ENCODE assay signal across 18 mouse cellular contexts in the genomic region with DNA sequence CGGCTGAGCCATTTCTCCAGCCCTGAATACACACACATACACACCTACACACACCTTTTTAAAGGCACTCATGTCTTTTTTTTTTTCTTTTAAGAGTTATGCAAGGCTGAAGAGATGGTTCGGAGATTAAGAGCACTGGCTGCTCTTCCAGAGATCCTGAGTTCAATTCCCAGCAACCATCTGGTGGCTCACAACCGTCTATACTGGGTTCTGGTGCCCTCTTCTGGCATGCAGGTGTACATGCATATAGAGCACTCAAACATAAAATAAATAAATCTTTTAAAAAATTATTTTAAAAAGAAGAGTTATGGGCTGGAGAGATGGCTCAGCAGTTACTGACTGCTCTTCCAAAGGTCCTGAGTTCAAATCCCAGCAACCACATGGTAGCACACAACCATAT. TPM values are rescaled to one million over a fixed set of nuclear protein-coding genes. Genes with fewer than 3 reads are reported as not detected.
DNase-seq lines count a peak whose midpoint lies in the region; ATAC-seq and TF ChIP-seq lines count a peak whose summit lies in the region.
"Had no signal": no experiment of that assay in that cellular context is flagged by ENCODE, and none has a peak within 500 bp of the region (broad histone marks: within the 10 kb centered on the region; RNA-seq: fewer than 3 reads in every experiment).

No protein-coding gene starts in this region.

- ATAC-seq in kidney, postnatal 0 days (replicated peaks; ENCODE audit: low FRiP score, low read depth), result no peak
- ATAC-seq in granulocyte monocyte progenitor cell, adult 5-6 weeks (replicated peaks; ENCODE audit: poor library complexity, severe bottlenecking), result no peak
- ATAC-seq: midbrain, embryonic 16.5 days had no signal

- H3K9ac ChIP-seq in kidney, postnatal 0 days (ENCODE audit: low read depth, low read length), result no peak overlapping the region
- H3K9ac ChIP-seq: hindbrain, embryonic 15.5 days; kidney, embryonic 15.5 days; liver, embryonic 13.5 days had no signal

- no peak for DNase-seq in kidney, postnatal 0 days (ENCODE audit: low spot score)
- DNase-seq in kidney, adult 2 months, result no peak
- DNase-seq in thymus, postnatal 4 days, result peak; percentile 34
- no peak for DNase-seq in thymus, adult 18-20 months
- DNase-seq in T-cell, adult 2 months (ENCODE audit: low spot score), result peak; percentile 24
- DNase-seq in frontal cortex, postnatal 25 days (ENCODE audit: low spot score in 2 of 2), result no peak
- DNase-seq: cerebellum, adult 9-11 months; heart, postnatal 10 days; layer of hippocampus, adult 9-11 months; liver, embryonic 13.5 days; right cerebral cortex, adult 18-20 months had no signal

- H3K4me3 ChIP-seq in kidney, postnatal 0 days (replicated peaks; ENCODE audit: low read depth, low read length), result no peak overlapping the region
- no peak overlapping the region for H3K4me3 ChIP-seq in kidney, adult 2 months (ENCODE audit: insufficient read depth, low read depth, low read length)
- H3K4me3 ChIP-seq: hindbrain, embryonic 15.5 days; kidney, embryonic 15.5 days; liver, embryonic 13.5 days had no signal

- H3K27me3 ChIP-seq in kidney, postnatal 0 days (ENCODE audit: insufficient read depth, low read length), result no peaks in the 10 kb centered on the region
- no peaks in the 10 kb centered on the region for H3K27me3 ChIP-seq in kidney, adult 2 months (replicated peaks; ENCODE audit: control insufficient read depth, insufficient read depth, low read length)
- H3K27me3 ChIP-seq: hindbrain, embryonic 15.5 days; kidney, embryonic 15.5 days; liver, embryonic 13.5 days had no signal

- TF ChIP-seq POLR2A in kidney, adult 2 months (IDR thresholded peaks at IDR 0.05; ENCODE audit: low read depth, low read length), result no peak

- no peak overlapping the region for H3K4me2 ChIP-seq in kidney, postnatal 0 days (ENCODE audit: low read length)
- H3K4me2 ChIP-seq: hindbrain, embryonic 15.5 days; kidney, embryonic 15.5 days; liver, embryonic 13.5 days had no signal

- H3K36me3 ChIP-seq in kidney, postnatal 0 days (ENCODE audit: insufficient read depth, low read length), result no peaks in the 10 kb centered on the region
- no peaks in the 10 kb centered on the region for H3K36me3 ChIP-seq in kidney, adult 2 months (ENCODE audit: control insufficient read depth, insufficient read depth, low read length)
- H3K36me3 ChIP-seq: hindbrain, embryonic 15.5 days had no signal

- WGBS in kidney, postnatal 0 days, result 89% methylated on average over 3 of the region's 3 CpGs
- WGBS in kidney, adult 2 months, result 94% methylated on average over 3 of the region's 3 CpGs

- 0 out of 2 replicates have a peak, but pooled peaks cover 13% of the 10 kb centered on the region for H3K4me1 ChIP-seq in kidney, postnatal 0 days (replicated peaks; ENCODE audit: insufficient read depth, low read length)
- H3K4me1 ChIP-seq in kidney, adult 2 months (ENCODE audit: control insufficient read depth, insufficient read depth, low read length), result peaks cover 7% of the 10 kb centered on the region

- peak; percentile 55 for TF ChIP-seq CTCF in kidney, postnatal 0 days (IDR thresholded peaks at IDR 0.05; ENCODE audit: low read depth)
- no peak; the same call in 1 of the 2 replicates for TF ChIP-seq CTCF in kidney, adult 2 months (conservative IDR thresholded peaks at IDR 0.05; ENCODE audit: insufficient read depth, insufficient read length, low read depth, low read length)

- H3K9me3 ChIP-seq in kidney, postnatal 0 days (replicated peaks; ENCODE audit: low read length), result no peaks in the 10 kb centered on the region
- H3K9me3 ChIP-seq: hindbrain, embryonic 15.5 days; kidney, embryonic 15.5 days; liver, embryonic 13.5 days had no signal

- H3K27ac ChIP-seq in kidney, postnatal 0 days, result no peak overlapping the region
- no peak overlapping the region for H3K27ac ChIP-seq in kidney, adult 2 months (ENCODE audit: insufficient read depth, low read depth, low read length)
- H3K27ac ChIP-seq: hindbrain, embryonic 15.5 days; kidney, embryonic 15.5 days; liver, embryonic 13.5 days had no signal

RNA-seq across cellular contexts. Expression of a gene that starts 18.3 kb away (rescaled TPM):
- not detected in 2 replicates for polyA plus RNA-seq in kidney, postnatal 0 days (2015; fragmentation: Nextera tagmentation; extraction: Ambion mirVana)
- not detected in 2 replicates for polyA plus RNA-seq in kidney, adult 2 months (2012; rRNA removed)
- total RNA-seq in granulocyte monocyte progenitor cell, adult 5-6 weeks (2014; fragmentation: Nextera tagmentation), result not detected in 2 replicates
- not detected in 2 replicates for total RNA-seq in granulocyte monocyte progenitor cell, adult 5-6 weeks (2017)
- total RNA-seq: heart, postnatal 10 days; left cerebral cortex, postnatal 25 days; megakaryocyte progenitor cell, adult 5-6 weeks; neutrophil, adult 5-6 weeks had no signal
- polyA plus RNA-seq: hindbrain, embryonic 15.5 days; kidney, embryonic 15.5 days; liver, embryonic 13.5 days; midbrain, embryonic 16.5 days had no signal

RNA-seq across cellular contexts. Expression of a gene that starts 33.8 kb away (rescaled TPM):
- polyA plus RNA-seq in kidney, postnatal 0 days (2015; fragmentation: Nextera tagmentation; extraction: Ambion mirVana), result 592 and 644 TPM in 2 replicates
- polyA plus RNA-seq in kidney, adult 2 months (2012; rRNA removed), result 83.5 and 116 TPM in 2 replicates
- 417 and 477 TPM in 2 replicates for total RNA-seq in granulocyte monocyte progenitor cell, adult 5-6 weeks (2014; fragmentation: Nextera tagmentation)
- total RNA-seq in granulocyte monocyte progenitor cell, adult 5-6 weeks (2017), result 469 and 557 TPM in 2 replicates

RNA-seq across cellular contexts. Expression of a gene that starts 39.1 kb away (rescaled TPM):
- polyA plus RNA-seq in kidney, postnatal 0 days (2015; fragmentation: Nextera tagmentation; extraction: Ambion mirVana), result not detected in 2 replicates
- not detected in 2 replicates for polyA plus RNA-seq in kidney, adult 2 months (2012; rRNA removed)
- not detected in 2 replicates for total RNA-seq in granulocyte monocyte progenitor cell, adult 5-6 weeks (2014; fragmentation: Nextera tagmentation)
- total RNA-seq in granulocyte monocyte progenitor cell, adult 5-6 weeks (2017), result not detected in 2 replicates
- total RNA-seq: heart, postnatal 10 days; left cerebral cortex, postnatal 25 days; megakaryocyte progenitor cell, adult 5-6 weeks; neutrophil, adult 5-6 weeks had no signal
- polyA plus RNA-seq: hindbrain, embryonic 15.5 days; kidney, embryonic 15.5 days; midbrain, embryonic 16.5 days had no signal

Comparison
In these comparisons a context has a peak if more than half of its experiments do, and no peak if none do; other contexts are left out.
1. DNase-seq: peak in thymus, postnatal 4 days (single experiment) and T-cell, adult 2 months (single experiment); none in kidney, postnatal 0 days (single experiment), kidney, adult 2 months (single experiment), thymus, adult 18-20 months (0 of 2) and frontal cortex, postnatal 25 days (0 of 2).